Mouse (Mus musculus): ENCODE measurements around the gene Tbc1d10c.
"Not testable (repeated sequence)": the region's sequence is repeated elsewhere in the genome, so short reads cannot be mapped to it uniquely, and the experiment has no call there.

Gene Tbc1d10c

GRCm38 (mm10) chr19:4140147-4140546, 50.9 kb downstream of the Tbc1d10c start:
- DNase-seq = no peak

GRCm38 (mm10) chr19:4139446-4139845, 51.6 kb downstream of the Tbc1d10c start, which contains the start of gene Gpr152:
TSS of gene Gpr152 (plus strand) at chr19:4139787.
- no peak for DNase-seq

GRCm38 (mm10) chr19:4137913-4138312, 53.2 kb downstream of the Tbc1d10c start:
- DNase-seq = no peak

- no peak for DNase-seq
These were observed 54.6 kb downstream of the Tbc1d10c start for GRCm38 (mm10) chr19:4136463-4136862.

GRCm38 (mm10) chr19:4135963-4136345, 55.1 kb downstream of the Tbc1d10c start:
- not testable (repeated sequence) for DNase-seq

GRCm38 (mm10) chr19:4135229-4135962, 55.7 kb downstream of the Tbc1d10c start:
- DNase-seq = not testable (repeated sequence)

GRCm38 (mm10) chr19:4134354-4134753, 56.7 kb downstream of the Tbc1d10c start:
- no peak for DNase-seq

All from right cerebral cortex, postnatal 14 days (tissue).